Mouse (Mus musculus) gastrocnemius, postnatal 25 days (tissue): Measurements from ENCODE around the gene Cntrob. TPM values are rescaled to one million over a fixed set of nuclear protein-coding genes. Genes with fewer than 3 reads are reported as not detected.
A peak's percentile ranks its signal among the peaks of the same experiment; 100 is the strongest.

ENCODE experiments used
- DNase-seq: peaks from one replicate; pipeline ENCODE4 v3.0.0; 2022
- long read RNA-seq, 2 experiments: library from polyadenylated mRNA; stranded (forward); transcript quantifications; one replicate each; pipeline ENCODE4 v2.0.0; 2021
- total RNA-seq, 2 experiments: library from RNA; stranded (reverse); gene quantifications; 1 replicate in 1 of 2; 2 replicates in 1 of 2; pipeline ENCODE4 v1.2.3; 2021

The Cntrob gene
- 1 to 10 TPM; 1.2 to 2.5 TPM for total RNA-seq
- long read RNA-seq, experiment 1 = 0 reads
- long read RNA-seq, experiment 2, partial matches to known transcripts = 1 of 1 reads
- long read RNA-seq, experiment 2, other reads (novel, unspliced or antisense) = 0 of 1 reads

DNA sequence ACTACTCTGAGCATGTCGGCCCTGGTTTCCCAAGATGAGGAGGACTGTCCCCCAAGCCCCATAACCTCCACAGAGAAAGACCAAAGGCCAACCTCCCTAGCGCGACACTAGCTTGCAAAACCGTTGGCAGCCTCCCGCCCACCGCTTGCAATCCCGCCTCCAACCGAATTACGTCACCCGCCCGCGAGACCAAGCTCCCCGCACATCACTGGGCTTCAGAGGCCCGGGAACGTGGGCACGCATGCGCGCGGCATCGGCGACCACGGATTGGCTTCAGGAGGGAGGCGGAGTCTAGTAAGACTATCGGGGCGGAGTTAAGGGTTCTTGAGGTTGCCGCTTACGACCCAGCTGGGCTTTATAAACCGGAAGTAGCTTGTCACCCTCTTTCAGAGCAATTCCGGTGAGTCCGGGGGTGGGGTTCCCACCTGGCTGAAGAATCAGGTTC lies at the start of gene Cntrob, which contains the start of gene Trappc1:
Gene Cntrob, minus strand, starts transcription at position 109 of the 445 bp plus-strand sequence.
Gene Trappc1, plus strand, starts transcription at position 314 of the 445 bp plus-strand sequence.
- peak; percentile 99 for DNase-seq

GRCm38 (mm10) chr11:69372780-69373170 lies 49.2 kb upstream of the Cntrob start:
- DNase-seq = no peak

DNA sequence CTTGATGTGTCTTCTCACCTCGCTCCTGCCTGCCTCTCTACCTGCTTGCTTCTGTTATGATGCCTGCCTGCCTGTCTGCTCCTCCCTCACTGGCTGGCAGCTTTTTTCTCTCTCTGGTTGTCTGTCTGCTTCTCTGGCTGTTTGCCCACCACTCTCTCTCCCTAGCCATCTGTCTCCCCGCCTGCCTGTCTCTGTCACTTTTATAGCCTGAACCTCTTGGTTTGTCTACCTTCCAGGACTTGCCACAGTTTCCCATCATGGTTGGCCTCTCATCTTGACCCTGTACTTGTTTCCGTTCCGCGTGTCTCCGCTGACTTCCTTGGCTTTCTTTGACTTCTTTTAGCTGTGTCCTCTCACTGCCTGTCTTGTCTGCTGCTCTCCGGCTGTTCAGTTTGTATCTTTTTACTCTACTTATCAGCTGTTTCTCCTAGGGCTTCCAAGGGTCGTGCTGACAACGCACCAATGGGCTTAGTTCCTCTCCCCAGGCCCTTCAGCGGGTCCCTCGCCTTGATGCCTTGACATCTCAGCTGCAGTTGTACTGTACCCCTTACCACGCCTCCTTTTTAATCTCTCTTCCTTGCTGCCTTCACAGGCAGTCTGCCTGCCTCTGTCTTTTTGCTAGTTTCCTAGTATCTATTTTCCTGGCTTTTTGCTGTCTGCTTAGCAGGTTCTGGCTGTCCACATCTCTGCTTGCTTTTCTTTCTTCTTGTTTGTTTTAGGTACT lies 48.6 kb upstream of the Cntrob start:
- DNase-seq = no peak

- no peak for DNase-seq
Observed at GRCm38 (mm10) chr11:69371601-69372000, 48.0 kb upstream of the Cntrob start.

DNA sequence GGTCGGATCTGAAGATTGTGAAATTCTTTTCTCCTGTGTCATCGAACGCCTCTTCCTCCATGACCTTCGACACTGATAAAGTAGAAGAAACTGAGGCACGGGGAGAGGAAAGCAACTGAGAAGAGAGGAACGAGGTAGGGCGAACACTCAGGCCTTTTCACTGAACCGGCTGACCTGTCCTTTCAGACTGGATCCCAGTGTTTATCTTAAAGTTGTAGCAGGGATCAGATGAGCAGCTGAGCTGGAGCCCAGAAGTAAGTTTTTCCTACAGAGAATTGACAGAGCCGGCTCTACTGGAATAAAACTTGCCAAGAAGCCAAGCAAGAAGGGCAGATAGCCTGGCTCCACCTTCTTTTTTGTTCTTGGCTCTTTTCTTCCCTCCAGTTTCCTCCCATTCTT lies 47.2 kb upstream of the Cntrob start:
- no peak for DNase-seq

DNA sequence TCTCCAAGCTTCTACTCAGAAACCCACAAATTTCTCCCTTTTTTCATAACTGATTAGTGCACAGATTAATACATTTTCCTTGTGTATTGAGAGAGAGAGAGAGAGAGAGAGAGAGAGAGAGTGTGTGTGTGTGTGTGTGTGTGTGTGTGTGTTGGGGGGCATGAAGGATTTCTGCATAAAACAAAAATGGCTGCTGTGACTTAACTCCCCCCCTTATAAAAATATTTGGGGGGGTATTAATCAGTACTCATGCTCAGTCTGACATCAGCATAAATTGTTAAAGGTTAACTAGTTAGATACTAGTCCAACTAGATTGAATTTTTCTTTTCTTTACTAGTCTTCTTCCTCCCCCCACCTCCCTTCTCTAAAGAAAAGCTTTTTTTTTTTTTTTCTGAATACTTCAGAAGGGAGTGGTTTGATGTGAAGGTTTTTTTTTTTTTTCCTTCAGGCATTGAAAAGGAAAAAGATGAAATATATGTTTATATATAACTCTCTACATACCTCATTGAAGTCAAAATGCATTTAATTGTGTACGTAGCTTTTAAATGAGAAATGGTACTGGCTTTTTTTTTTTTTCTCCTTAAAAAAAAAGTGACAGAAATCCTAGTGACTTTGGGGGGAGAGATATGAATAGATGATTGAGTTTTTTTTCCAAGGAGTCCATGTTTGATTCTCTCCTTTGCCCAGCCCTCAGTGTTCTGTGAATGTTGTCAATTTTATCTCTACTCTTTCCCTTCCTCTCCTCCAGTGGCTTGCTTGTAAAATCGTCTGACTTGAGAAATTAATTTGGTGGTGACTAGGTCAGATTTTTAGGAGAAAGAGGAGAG lies 46.6 kb upstream of the Cntrob start:
- DNase-seq = no peak

GRCm38 (mm10) chr11:69369215-69369989 lies 45.8 kb upstream of the Cntrob start, which contains the start of gene Chd3:
TSS of gene Chd3 (minus strand) at chr11:69369406.
- no peak for DNase-seq

DNA sequence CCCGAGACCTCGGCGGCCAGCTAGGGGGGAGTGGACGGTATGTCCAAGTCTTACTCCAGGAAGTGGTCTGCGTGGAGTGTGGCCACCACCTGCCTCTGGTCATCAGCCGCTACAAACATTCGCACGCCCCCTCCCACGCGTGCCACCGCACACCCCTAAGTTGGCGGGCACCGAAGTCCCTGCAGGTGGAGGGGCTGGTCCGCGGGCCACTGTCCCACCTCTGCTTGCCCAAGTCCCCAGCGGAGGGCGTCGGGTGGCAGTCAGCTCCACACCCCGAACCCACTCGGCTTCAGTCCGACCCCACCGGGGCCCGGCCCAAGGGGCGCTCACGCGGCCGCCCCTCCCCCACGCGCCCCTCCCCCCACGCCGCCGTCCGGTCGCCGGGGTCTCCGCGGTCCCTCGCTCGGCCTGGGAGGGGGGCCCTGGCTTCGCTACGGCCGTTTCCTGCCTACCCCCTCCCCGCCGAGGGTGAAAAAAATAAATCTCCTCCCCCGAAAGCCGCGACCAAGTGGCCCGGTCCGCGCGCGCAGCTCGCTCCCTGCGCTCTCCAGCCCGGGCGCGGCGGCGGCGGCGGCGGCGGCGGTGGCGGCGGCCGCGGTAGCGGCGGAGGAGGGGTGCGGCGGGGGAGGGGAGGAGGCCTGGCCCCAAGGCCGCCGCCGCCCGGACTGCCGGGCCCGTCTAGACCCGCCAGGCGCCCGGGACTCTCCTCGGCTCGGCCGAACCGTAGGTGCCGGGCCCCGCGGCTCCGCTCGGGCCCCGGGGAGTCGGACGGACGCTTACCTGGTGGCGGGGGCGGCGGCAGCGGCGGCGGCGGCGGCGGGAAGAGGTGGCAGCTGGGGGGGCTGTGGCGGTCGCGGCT lies 45.0 kb upstream of the Cntrob start:
- peak; percentile 46 for DNase-seq

- no peak for DNase-seq
Observed at GRCm38 (mm10) chr11:69367616-69368355, 44.2 kb upstream of the Cntrob start.

- no peak for DNase-seq
Observed at GRCm38 (mm10) chr11:69366855-69367615, 43.5 kb upstream of the Cntrob start.

DNA sequence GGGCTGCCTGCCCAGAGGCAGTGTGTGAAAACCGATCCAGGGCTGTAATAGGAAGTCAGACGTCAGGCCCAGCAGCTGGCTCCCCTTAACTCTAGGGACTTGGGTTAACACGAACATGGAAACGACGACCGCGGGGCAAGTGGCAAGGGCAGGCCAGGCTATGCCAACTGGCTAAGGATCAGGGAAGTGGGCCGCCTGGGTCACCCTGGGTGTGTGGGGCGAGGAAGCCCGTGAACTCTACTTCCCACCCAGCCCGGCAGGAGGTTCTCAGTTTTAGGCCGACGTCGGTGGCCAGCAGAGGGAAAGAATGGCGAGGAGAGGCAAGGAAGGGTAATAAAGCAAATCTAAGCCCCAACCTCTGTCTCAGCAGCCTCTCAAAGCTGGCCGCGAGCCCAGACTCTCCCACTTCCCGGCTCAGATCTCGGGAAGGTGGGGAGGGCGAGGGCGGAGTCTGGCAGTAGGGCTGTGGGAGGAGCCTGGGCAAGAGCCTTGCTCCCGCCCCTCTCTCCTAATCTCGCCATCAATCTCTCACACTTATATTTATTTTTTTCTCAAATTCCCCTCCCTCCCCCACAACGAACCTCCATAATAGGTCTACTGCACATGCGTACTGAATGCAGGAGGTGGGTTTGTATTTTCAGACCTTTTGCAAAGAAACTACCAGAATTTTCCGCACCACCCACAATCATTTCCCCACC lies 42.7 kb upstream of the Cntrob start:
- peak; percentile 91 for DNase-seq

DNA sequence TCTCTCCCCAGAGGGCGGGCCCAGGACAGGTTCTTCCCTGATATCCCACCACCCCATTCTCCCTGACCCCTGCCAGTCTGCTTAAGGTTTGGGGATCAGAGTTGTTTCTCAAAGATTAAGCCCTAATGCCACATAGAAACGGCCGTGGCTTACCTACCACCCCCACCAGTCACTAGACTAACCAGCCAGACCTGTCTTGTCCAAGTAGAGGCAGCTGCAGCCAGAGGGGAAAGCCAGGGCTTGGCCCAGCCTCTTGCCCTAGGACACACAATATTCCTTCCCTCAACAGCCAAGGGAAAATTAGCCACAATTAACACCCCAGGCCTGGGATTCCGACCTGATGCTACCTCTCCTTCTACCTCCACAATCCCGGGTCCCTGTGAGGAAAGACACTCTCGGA lies 42.1 kb upstream of the Cntrob start:
- DNase-seq = no peak

GRCm38 (mm10) chr11:69364910-69365309 lies 41.3 kb upstream of the Cntrob start:
- peak; percentile 94 for DNase-seq

DNA sequence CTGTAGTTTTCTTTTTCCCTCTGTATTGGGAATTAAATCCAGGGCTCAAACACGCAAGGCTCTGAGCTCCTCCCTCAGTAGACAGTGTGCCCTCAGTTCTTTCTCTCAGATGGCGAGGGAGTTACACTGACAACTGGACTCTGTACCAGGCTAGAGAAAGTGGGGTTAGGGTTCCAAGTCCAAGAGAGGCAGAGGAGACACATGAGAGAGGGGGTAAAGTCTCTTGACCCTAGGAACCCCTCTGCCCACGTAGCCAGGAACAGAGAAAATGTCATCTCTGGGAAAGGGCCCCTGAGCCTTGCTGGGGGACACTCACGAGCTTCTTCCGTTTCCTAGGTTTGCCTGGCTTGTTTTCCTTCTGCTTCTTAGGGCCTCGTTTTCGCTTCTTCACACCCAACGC lies 40.8 kb upstream of the Cntrob start:
- no peak for DNase-seq

DNA sequence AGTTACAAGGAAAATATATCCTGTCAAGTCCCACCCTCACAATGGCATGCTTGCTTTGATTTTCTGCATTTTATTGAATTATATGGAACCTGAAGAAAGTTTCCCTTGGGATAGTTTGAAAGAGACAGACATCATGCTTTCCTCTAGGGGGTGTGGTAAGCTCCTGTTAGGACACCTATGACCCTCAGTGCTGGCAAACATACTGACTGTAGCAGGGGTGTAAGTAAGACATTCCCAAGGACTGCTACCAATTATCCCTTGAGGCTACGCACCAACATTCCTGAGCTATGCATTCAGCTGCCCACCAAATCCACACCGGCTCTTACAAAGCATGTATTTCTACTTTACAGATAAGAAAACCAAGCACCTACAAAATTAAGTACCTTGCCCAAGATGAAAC lies 38.9 kb upstream of the Cntrob start:
- DNase-seq = no peak

- no peak for DNase-seq
Observed at GRCm38 (mm10) chr11:69362021-69362420, 38.4 kb upstream of the Cntrob start.

GRCm38 (mm10) chr11:69357690-69358089 lies 34.1 kb upstream of the Cntrob start:
- peak; percentile 64 for DNase-seq

DNA sequence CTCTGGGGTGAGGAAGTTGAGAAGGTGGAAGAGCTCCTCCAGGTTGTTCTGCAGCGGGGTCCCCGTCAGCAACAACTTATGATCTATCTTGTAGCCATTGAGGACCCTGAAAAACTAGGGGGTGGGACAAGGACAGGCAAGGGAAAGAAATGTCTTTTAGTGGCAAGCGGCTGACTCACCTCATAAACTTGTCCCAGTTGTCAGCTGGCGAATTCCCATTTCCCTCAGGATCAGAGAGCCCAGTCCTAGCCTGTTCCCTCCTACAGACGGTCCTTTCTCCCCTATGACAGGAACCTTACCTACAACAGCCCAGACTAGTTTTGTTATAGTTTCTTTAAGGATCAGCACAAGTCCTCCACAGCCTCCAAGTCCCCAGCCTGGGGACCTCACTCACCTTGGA lies 33.0 kb upstream of the Cntrob start:
- no peak for DNase-seq

GRCm38 (mm10) chr11:69346441-69346840 lies 22.9 kb upstream of the Cntrob start:
- DNase-seq = no peak
